In genomic region chr3:84431257-84431656, GRCm38 (mm10) we compare ENCODE assay signal across 22 mouse cellular contexts. TPM values are rescaled to one million over a fixed set of nuclear protein-coding genes. Genes with fewer than 3 reads are reported as not detected.
DNase-seq lines count a peak whose midpoint lies in the region; ATAC-seq and TF ChIP-seq lines count a peak whose summit lies in the region.
"Had no signal": no experiment of that assay in that cellular context is flagged by ENCODE, and none has a peak within 500 bp of the region (broad histone marks: within the 10 kb centered on the region; RNA-seq: fewer than 3 reads in every experiment).

No protein-coding gene starts in this region.

- H3K4me2 ChIP-seq in lung, embryonic 15.5 days = no peak overlapping the region
- H3K4me2 ChIP-seq in stomach, postnatal 0 days (replicated peaks; ENCODE audit: low read depth) = no peak overlapping the region
- H3K4me2 ChIP-seq: embryonic facial prominence, embryonic 12.5 days; forebrain, embryonic 15.5 days; heart, embryonic 12.5 days; hindbrain, embryonic 12.5 days had no signal

- no peaks in the 10 kb centered on the region for H3K36me3 ChIP-seq in heart, embryonic 10.5 days
- no peaks in the 10 kb centered on the region for H3K36me3 ChIP-seq in lung, embryonic 15.5 days
- H3K36me3 ChIP-seq in stomach, postnatal 0 days (ENCODE audit: control insufficient read depth, insufficient read depth, low read length) = no peaks in the 10 kb centered on the region
- H3K36me3 ChIP-seq: embryonic facial prominence, embryonic 12.5 days; forebrain, embryonic 15.5 days; heart, embryonic 12.5 days; hindbrain, embryonic 12.5 days had no signal

- H3K27me3 ChIP-seq in heart, embryonic 10.5 days (ENCODE audit: insufficient read depth, poor library complexity, severe bottlenecking) = peaks cover 33% of the 10 kb centered on the region
- H3K27me3 ChIP-seq in lung, embryonic 15.5 days = no peaks in the 10 kb centered on the region
- H3K27me3 ChIP-seq in stomach, postnatal 0 days (ENCODE audit: control insufficient read depth, insufficient read depth, low read length) = no peaks in the 10 kb centered on the region
- H3K27me3 ChIP-seq: embryonic facial prominence, embryonic 12.5 days; forebrain, embryonic 15.5 days; Patski had no signal

- ATAC-seq in lung, embryonic 15.5 days (ENCODE audit: borderline replicate concordance, extremely low read depth, low FRiP score, low TSS enrichment) = peak; percentile 69
- no peak for ATAC-seq in stomach, postnatal 0 days (ENCODE audit: low FRiP score, low TSS enrichment)
- ATAC-seq: activated CD4-positive, CD25-positive, alpha-beta regulatory T cell, adult 4 months; forebrain, embryonic 15.5 days; hindbrain, postnatal 0 days; Patski had no signal

- no peak overlapping the region for H3K9ac ChIP-seq in lung, embryonic 15.5 days
- H3K9ac ChIP-seq in stomach, postnatal 0 days (ENCODE audit: low read length) = peak overlapping the region; percentile 18; the same call in 1 of the 2 replicates
- H3K9ac ChIP-seq: embryonic facial prominence, embryonic 12.5 days; forebrain, embryonic 15.5 days; heart, embryonic 12.5 days; hindbrain, embryonic 12.5 days had no signal

- DNase-seq in heart, embryonic 10.5 days (ENCODE audit: low spot score) = no peak
- no peak for DNase-seq in heart, postnatal 10 days
- no peak for DNase-seq in lung, postnatal 14 days
- DNase-seq in urinary bladder, postnatal 14 days (ENCODE audit: low spot score) = peak; percentile 56
- DNase-seq in urinary bladder, postnatal 36 days (ENCODE audit: low spot score in 2 of 2) = no peak
- no peak for DNase-seq in stomach, postnatal 0 days (ENCODE audit: low spot score)
- no peak for DNase-seq in frontal cortex, adult 2 months (ENCODE audit: extremely low spot score in 1 of 2, low spot score in 1 of 2)
- DNase-seq: adrenal gland, postnatal 25 days; cerebellum, adult 2 months; cerebellum, postnatal 14 days; embryo, embryonic 11 days; gastrocnemius, postnatal 14 days; heart, adult 2 months; heart, postnatal 36 days had no signal

- peaks cover 34% of the 10 kb centered on the region for H3K4me1 ChIP-seq in heart, embryonic 10.5 days
- peaks cover 29% of the 10 kb centered on the region for H3K4me1 ChIP-seq in lung, embryonic 15.5 days
- peaks cover 20% of the 10 kb centered on the region for H3K4me1 ChIP-seq in stomach, postnatal 0 days (replicated peaks; ENCODE audit: control insufficient read depth, insufficient read depth)

- H3K27ac ChIP-seq in heart, embryonic 10.5 days = peak overlapping the region; percentile 13; the same call in 1 of the 2 replicates
- no peak overlapping the region for H3K27ac ChIP-seq in lung, embryonic 15.5 days
- H3K27ac ChIP-seq in stomach, postnatal 0 days (replicated peaks) = peak overlapping the region; percentile 88
- H3K27ac ChIP-seq: embryonic facial prominence, embryonic 12.5 days; forebrain, embryonic 15.5 days; heart, adult 2 months; hindbrain, embryonic 12.5 days; hindbrain, postnatal 0 days had no signal

- intact Hi-C loops in heart, postnatal 10 days (cut with DNase I) = no loop called here

- 60% methylated on average over 5 of the region's 5 CpGs for WGBS in heart, embryonic 10.5 days
- WGBS in lung, embryonic 15.5 days = 33% methylated on average over 5 of the region's 5 CpGs
- 32% methylated on average over 5 of the region's 5 CpGs for WGBS in stomach, postnatal 0 days

- TF ChIP-seq EP300 in stomach, postnatal 0 days (optimal IDR thresholded peaks at IDR 0.05) = no peak

- TF ChIP-seq CTCF in stomach, postnatal 0 days (IDR thresholded peaks at IDR 0.05; ENCODE audit: low read depth) = no peak

- no peak overlapping the region for H3K4me3 ChIP-seq in heart, embryonic 10.5 days
- no peak overlapping the region for H3K4me3 ChIP-seq in lung, embryonic 15.5 days
- no peak overlapping the region for H3K4me3 ChIP-seq in stomach, postnatal 0 days (ENCODE audit: low read depth, low read length)
- H3K4me3 ChIP-seq: embryonic facial prominence, embryonic 12.5 days; forebrain, embryonic 15.5 days; heart, adult 2 months; heart, embryonic 12.5 days; hindbrain, embryonic 12.5 days had no signal

- no peaks in the 10 kb centered on the region for H3K9me3 ChIP-seq in heart, embryonic 10.5 days
- H3K9me3 ChIP-seq in lung, embryonic 15.5 days = no peaks in the 10 kb centered on the region
- no peaks in the 10 kb centered on the region for H3K9me3 ChIP-seq in stomach, postnatal 0 days (ENCODE audit: control insufficient read depth, low read length)
- H3K9me3 ChIP-seq: embryonic facial prominence, embryonic 12.5 days; forebrain, embryonic 15.5 days; heart, embryonic 12.5 days; hindbrain, embryonic 12.5 days had no signal

RNA-seq across cellular contexts. Expression of gene Fhdc1, which starts 49.0 kb away (rescaled TPM):
- 1.2 and 2.0 TPM in 2 replicates for polyA plus RNA-seq in heart, embryonic 10.5 days (2016; fragmentation: Nextera tagmentation; extraction: Ambion mirVana)
- total RNA-seq in heart, postnatal 10 days (2021) = 1 to 10 TPM in 1 of 2 experiments, under 1 TPM in 1; 0.41 to 1.2 TPM
- 13.9 and 14.9 TPM in 2 replicates for polyA plus RNA-seq in lung, embryonic 15.5 days (2015; fragmentation: Nextera tagmentation; extraction: Ambion mirVana)
- polyA plus RNA-seq in stomach, postnatal 0 days (2015; fragmentation: Nextera tagmentation; extraction: Ambion mirVana) = 17.8 and 19.5 TPM in 2 replicates
- polyA plus RNA-seq in frontal cortex, adult 2 months (2012; rRNA removed) = 4.7 and 5.2 TPM in 2 replicates
